Mouse (Mus musculus): Measurements from ENCODE around the gene 0610010K14Rik. TPM values are rescaled to one million over a fixed set of nuclear protein-coding genes. Genes with fewer than 3 reads are reported as not detected.

Gene 0610010K14Rik
- polyA plus RNA-seq, 1 experiment from 2014 or later, result 180 TPM

GRCm38 (mm10) chr11:70221603-70222500 is 15.9 kb downstream of the 0610010K14Rik start:
- no peak for ATAC-seq (ENCODE audit: low FRiP score, low TSS enrichment)
- Histone ChIP-seq H3K9ac (ENCODE audit: low read depth, low read length) (peak overlapping the region; percentile 79; the same call in 1 of the 2 replicates), H3K27me3 (ENCODE audit: control insufficient read depth, insufficient read depth, low read length) (peaks cover 21% of the 10 kb centered on the region), H3K36me3 (ENCODE audit: control insufficient read depth, insufficient read depth, low read length) (no peaks in the 10 kb centered on the region), H3K9me3 (ENCODE audit: control insufficient read depth, low read length) (no peaks in the 10 kb centered on the region), H3K27ac (ENCODE audit: low read depth, low read length) (peak overlapping the region; percentile 57; the same call in 1 of the 2 replicates), H3K4me2 (replicated peaks; ENCODE audit: low read depth, low read length) (peak overlapping the region; percentile 90), H3K4me1 (ENCODE audit: control insufficient read depth, insufficient read depth, low read length) (peaks cover 7% of the 10 kb centered on the region; the same call in 1 of the 2 replicates), H3K4me3 (ENCODE audit: low read length) (peak overlapping the region; percentile 48)
- WGBS, result 10% methylated on average over 14 of the region's 14 CpGs

- Histone ChIP-seq H3K27me3 (ENCODE audit: control insufficient read depth, insufficient read depth, low read length) (peaks cover 18% of the 10 kb centered on the region), H3K36me3 (ENCODE audit: control insufficient read depth, insufficient read depth, low read length) (no peaks in the 10 kb centered on the region), H3K27ac (ENCODE audit: low read depth, low read length) (peak within 1 kb of the TSS; percentile 72), H3K4me3 (ENCODE audit: low read length) (peak within 1 kb of the TSS; percentile 48), H3K9ac (ENCODE audit: low read depth, low read length) (peak within 1 kb of the TSS; percentile 79), H3K4me2 (replicated peaks; ENCODE audit: low read depth, low read length) (peak within 1 kb of the TSS; percentile 90), H3K4me1 (ENCODE audit: control insufficient read depth, insufficient read depth, low read length) (no peaks in the 10 kb centered on the region), H3K9me3 (ENCODE audit: control insufficient read depth, low read length) (no peaks in the 10 kb centered on the region)
- WGBS, result 0% methylated on average over 28 of the region's 28 CpGs
- peak; percentile 92 for ATAC-seq (ENCODE audit: low FRiP score, low TSS enrichment)
Measured at GRCm38 (mm10) chr11:70220731-70221602, 16.7 kb downstream of the 0610010K14Rik start, which contains the start of gene Slc16a13. Gene Slc16a13, minus strand, starts transcription at chr11:70221064.

- peaks cover 4% of the 10 kb centered on the region; the same call in 1 of the 2 replicates for H3K4me1 ChIP-seq (ENCODE audit: control insufficient read depth, insufficient read depth, low read length)
- H3K4me2 ChIP-seq (replicated peaks; ENCODE audit: low read depth, low read length), result peak overlapping the region; percentile 90
- H3K4me3 ChIP-seq (ENCODE audit: low read length), result peak overlapping the region; percentile 48
- peak overlapping the region; percentile 72 for H3K27ac ChIP-seq (ENCODE audit: low read depth, low read length)
- H3K36me3 ChIP-seq (ENCODE audit: control insufficient read depth, insufficient read depth, low read length), result no peaks in the 10 kb centered on the region
- H3K27me3 ChIP-seq (ENCODE audit: control insufficient read depth, insufficient read depth, low read length), result peaks cover 24% of the 10 kb centered on the region
- WGBS, result 2% methylated on average over 24 of the region's 24 CpGs
- H3K9me3 ChIP-seq (ENCODE audit: control insufficient read depth, low read length), result no peaks in the 10 kb centered on the region
- H3K9ac ChIP-seq (ENCODE audit: low read depth, low read length), result peak overlapping the region; percentile 79
- ATAC-seq (ENCODE audit: low FRiP score, low TSS enrichment), result no peak
Measured at GRCm38 (mm10) chr11:70220323-70220722, 17.4 kb downstream of the 0610010K14Rik start.

- Histone ChIP-seq H3K9ac (ENCODE audit: low read depth, low read length) (peak overlapping the region; percentile 79; the same call in 1 of the 2 replicates), H3K27me3 (ENCODE audit: control insufficient read depth, insufficient read depth, low read length) (peaks cover 26% of the 10 kb centered on the region), H3K9me3 (ENCODE audit: control insufficient read depth, low read length) (no peaks in the 10 kb centered on the region), H3K27ac (ENCODE audit: low read depth, low read length) (no peak overlapping the region), H3K4me2 (replicated peaks; ENCODE audit: low read depth, low read length) (peak overlapping the region; percentile 90), H3K4me3 (ENCODE audit: low read length) (peak overlapping the region; percentile 48), H3K4me1 (ENCODE audit: control insufficient read depth, insufficient read depth, low read length) (peaks cover 8% of the 10 kb centered on the region; the same call in 1 of the 2 replicates), H3K36me3 (ENCODE audit: control insufficient read depth, insufficient read depth, low read length) (no peaks in the 10 kb centered on the region)
- WGBS, result 60% methylated on average over 7 of the region's 7 CpGs
- ATAC-seq (ENCODE audit: low FRiP score, low TSS enrichment), result no peak
Measured at GRCm38 (mm10) chr11:70219873-70220272, 17.8 kb downstream of the 0610010K14Rik start.

GRCm38 (mm10) chr11:70218741-70219470 is 18.8 kb downstream of the 0610010K14Rik start:
- Histone ChIP-seq H3K36me3 (ENCODE audit: control insufficient read depth, insufficient read depth, low read length) (no peaks in the 10 kb centered on the region), H3K9ac (ENCODE audit: low read depth, low read length) (no peak overlapping the region), H3K4me2 (replicated peaks; ENCODE audit: low read depth, low read length) (0 out of 2 replicates have a peak overlapping the region, but pooled peaks have one; percentile 90), H3K4me1 (ENCODE audit: control insufficient read depth, insufficient read depth, low read length) (peaks cover 18% of the 10 kb centered on the region; the same call in 1 of the 2 replicates), H3K27me3 (ENCODE audit: control insufficient read depth, insufficient read depth, low read length) (peaks cover 31% of the 10 kb centered on the region), H3K4me3 (ENCODE audit: low read length) (no peak overlapping the region), H3K9me3 (ENCODE audit: control insufficient read depth, low read length) (no peaks in the 10 kb centered on the region), H3K27ac (ENCODE audit: low read depth, low read length) (no peak overlapping the region; the same call in 1 of the 2 replicates)
- no peak for ATAC-seq (ENCODE audit: low FRiP score, low TSS enrichment)
- 91% methylated on average over 15 of the region's 15 CpGs for WGBS

GRCm38 (mm10) chr11:70218039-70218438 is 19.7 kb downstream of the 0610010K14Rik start:
- WGBS, result 82% methylated on average over 4 of the region's 4 CpGs
- Histone ChIP-seq H3K4me1 (ENCODE audit: control insufficient read depth, insufficient read depth, low read length) (peaks cover 25% of the 10 kb centered on the region; the same call in 1 of the 2 replicates), H3K4me3 (ENCODE audit: low read length) (no peak overlapping the region), H3K9me3 (ENCODE audit: control insufficient read depth, low read length) (no peaks in the 10 kb centered on the region), H3K27ac (ENCODE audit: low read depth, low read length) (no peak overlapping the region), H3K27me3 (ENCODE audit: control insufficient read depth, insufficient read depth, low read length) (peaks cover 40% of the 10 kb centered on the region), H3K36me3 (ENCODE audit: control insufficient read depth, insufficient read depth, low read length) (no peaks in the 10 kb centered on the region), H3K9ac (ENCODE audit: low read depth, low read length) (no peak overlapping the region), H3K4me2 (replicated peaks; ENCODE audit: low read depth, low read length) (no peak overlapping the region)
- no peak for ATAC-seq (ENCODE audit: low FRiP score, low TSS enrichment)

- peaks cover 40% of the 10 kb centered on the region for H3K27me3 ChIP-seq (ENCODE audit: control insufficient read depth, insufficient read depth, low read length)
- H3K4me3 ChIP-seq (ENCODE audit: low read length), result no peak overlapping the region
- ATAC-seq (ENCODE audit: low FRiP score, low TSS enrichment), result no peak
- H3K4me2 ChIP-seq (replicated peaks; ENCODE audit: low read depth, low read length), result no peak overlapping the region
- H3K27ac ChIP-seq (ENCODE audit: low read depth, low read length), result no peak overlapping the region
- peaks cover 25% of the 10 kb centered on the region; the same call in 1 of the 2 replicates for H3K4me1 ChIP-seq (ENCODE audit: control insufficient read depth, insufficient read depth, low read length)
- H3K9ac ChIP-seq (ENCODE audit: low read depth, low read length), result no peak overlapping the region
- WGBS, result 62% methylated on average over 3 of the region's 3 CpGs
- no peaks in the 10 kb centered on the region for H3K9me3 ChIP-seq (ENCODE audit: control insufficient read depth, low read length)
- H3K36me3 ChIP-seq (ENCODE audit: control insufficient read depth, insufficient read depth, low read length), result no peaks in the 10 kb centered on the region
Measured at GRCm38 (mm10) chr11:70216103-70216502, 21.6 kb downstream of the 0610010K14Rik start.

GRCm38 (mm10) chr11:70215301-70215700 is 22.4 kb downstream of the 0610010K14Rik start:
- Histone ChIP-seq H3K27ac (ENCODE audit: low read depth, low read length) (no peak overlapping the region), H3K4me1 (ENCODE audit: control insufficient read depth, insufficient read depth, low read length) (peaks cover 25% of the 10 kb centered on the region; the same call in 1 of the 2 replicates), H3K4me2 (replicated peaks; ENCODE audit: low read depth, low read length) (peak overlapping the region; percentile 57; the same call in 1 of the 2 replicates), H3K4me3 (ENCODE audit: low read length) (peak overlapping the region; percentile 4; the same call in 1 of the 2 replicates), H3K27me3 (ENCODE audit: control insufficient read depth, insufficient read depth, low read length) (peaks cover 40% of the 10 kb centered on the region), H3K9me3 (ENCODE audit: control insufficient read depth, low read length) (no peaks in the 10 kb centered on the region), H3K9ac (ENCODE audit: low read depth, low read length) (no peak overlapping the region), H3K36me3 (ENCODE audit: control insufficient read depth, insufficient read depth, low read length) (no peaks in the 10 kb centered on the region)
- ATAC-seq (ENCODE audit: low FRiP score, low TSS enrichment), result no peak
- 11% methylated on average over 22 of the region's 22 CpGs for WGBS
